Mouse (Mus musculus): ENCODE results near the gene Man2a1. TPM values are rescaled to one million over a fixed set of nuclear protein-coding genes. Genes with fewer than 3 reads are reported as not detected.

Gene Man2a1
- polyA plus RNA-seq, 1 experiment, result not detected

DNA sequence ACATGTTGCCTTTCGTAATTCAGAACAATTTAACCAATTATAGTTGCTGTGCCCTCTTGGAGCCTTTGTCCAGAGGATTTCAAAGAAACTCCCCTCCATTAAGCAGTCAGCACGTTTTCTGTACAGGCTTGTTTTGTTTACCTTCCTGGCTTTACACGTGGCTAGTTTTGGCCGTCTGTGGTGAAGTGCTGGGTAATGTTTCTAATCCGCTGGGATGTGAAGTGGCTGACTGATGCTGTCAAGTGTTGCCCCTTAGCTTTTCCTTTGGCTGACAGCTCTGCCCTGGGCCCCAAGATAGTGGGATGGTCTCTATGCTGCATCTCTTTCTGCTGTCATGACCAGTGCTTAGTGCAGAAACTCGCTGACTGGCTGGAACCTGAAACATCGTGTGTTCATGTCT lies 43.1 kb downstream of the Man2a1 start:
- no peak for TF ChIP-seq GATA1 (IDR thresholded peaks at IDR 0.05; ENCODE audit: low read length)

DNA sequence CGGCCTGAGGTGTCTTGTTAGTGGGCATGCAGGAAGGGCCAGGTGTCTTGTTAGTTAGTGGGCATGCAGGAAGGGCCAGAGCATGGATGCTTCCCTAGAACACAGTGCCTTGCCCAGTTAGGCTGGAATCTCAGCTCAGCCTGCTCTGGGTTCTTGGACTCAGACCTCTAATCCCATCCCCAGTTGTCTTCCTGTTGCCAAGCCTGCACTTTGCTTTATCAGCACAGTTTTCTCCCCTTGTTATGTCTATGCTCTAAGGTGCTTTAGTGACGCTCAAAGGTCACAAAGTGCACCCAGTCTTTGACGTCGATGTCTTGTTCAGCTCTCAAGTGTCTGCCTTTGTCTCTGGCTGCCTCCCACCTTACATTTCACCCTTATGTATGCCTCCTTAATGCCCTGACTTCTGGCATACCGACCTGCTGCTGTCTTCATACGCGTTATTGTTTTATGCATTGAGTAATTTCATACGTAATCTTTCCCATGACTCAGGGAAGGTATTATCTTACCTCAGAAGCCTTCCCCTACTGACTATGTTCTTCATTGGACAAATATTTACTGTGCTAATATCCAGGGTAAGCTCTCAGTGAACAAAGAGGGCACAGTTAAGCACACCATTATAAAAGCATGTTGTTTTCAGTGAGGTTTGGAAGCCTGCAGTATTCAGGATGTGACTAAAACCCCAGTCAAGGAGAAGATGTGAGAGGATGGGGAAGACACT lies 44.5 kb downstream of the Man2a1 start:
- TF ChIP-seq GATA1 (IDR thresholded peaks at IDR 0.05; ENCODE audit: low read length), result no peak

DNA sequence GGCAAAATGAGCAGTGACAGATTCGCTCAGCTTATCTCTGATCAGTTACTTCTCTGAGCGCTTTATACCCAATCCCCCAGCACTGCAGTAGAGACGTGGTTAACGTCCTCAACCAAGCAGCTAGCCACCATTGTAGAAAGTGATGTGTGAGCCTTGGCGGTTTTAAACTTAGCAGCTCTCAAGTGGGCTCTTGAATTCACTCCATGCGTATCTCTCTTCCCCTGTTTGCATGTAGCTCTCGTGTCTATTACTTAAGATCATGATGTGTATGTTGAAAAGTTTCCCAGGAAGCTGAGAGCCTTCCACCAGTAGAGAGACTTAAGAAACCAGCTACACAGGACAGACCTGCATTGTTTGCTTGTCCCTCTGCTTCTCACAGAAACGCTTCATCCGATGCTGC lies 46.9 kb downstream of the Man2a1 start:
- no peak for TF ChIP-seq GATA1 (IDR thresholded peaks at IDR 0.05; ENCODE audit: low read length)

DNA sequence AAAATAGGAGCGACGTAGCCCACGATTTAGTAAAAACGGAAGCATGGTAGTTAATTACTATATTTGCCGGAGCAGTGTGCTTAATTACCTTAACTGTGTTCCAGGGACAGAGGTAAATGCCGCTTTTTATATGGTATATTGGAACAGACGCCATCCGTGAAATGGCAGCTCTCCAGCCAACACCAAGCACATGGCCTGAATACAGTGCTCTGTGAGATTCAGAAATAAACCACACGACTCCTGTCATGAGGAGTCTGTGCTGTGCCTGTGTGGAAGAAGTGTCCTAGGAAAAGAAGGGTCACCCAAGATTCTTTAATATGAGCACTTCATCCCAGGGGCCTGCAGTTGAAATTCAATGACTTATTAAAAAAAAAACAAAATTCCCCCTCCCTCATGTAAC lies 50.2 kb downstream of the Man2a1 start:
- TF ChIP-seq GATA1 (IDR thresholded peaks at IDR 0.05; ENCODE audit: low read length), result no peak

DNA sequence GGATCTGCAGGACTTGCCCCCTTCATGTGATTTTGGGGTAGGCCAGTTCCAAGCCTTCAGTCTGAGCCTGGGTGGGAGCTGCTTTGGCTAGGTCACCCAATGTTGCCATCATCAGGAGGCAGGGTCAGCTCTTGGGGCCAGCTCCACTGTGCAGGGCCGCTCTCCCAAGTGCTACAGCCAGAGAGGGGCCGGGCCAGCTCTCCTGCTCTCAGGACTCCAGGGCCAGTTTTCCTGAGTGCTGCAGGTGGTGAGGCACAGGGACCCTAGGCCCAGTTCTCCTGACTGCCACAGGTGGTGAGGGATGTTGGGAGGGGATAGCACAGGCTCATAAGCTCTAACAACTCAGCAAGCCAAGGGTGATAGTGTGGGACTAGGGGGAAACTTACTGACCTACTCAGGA lies 53.1 kb downstream of the Man2a1 start:
- no peak for TF ChIP-seq GATA1 (IDR thresholded peaks at IDR 0.05; ENCODE audit: low read length)

DNA sequence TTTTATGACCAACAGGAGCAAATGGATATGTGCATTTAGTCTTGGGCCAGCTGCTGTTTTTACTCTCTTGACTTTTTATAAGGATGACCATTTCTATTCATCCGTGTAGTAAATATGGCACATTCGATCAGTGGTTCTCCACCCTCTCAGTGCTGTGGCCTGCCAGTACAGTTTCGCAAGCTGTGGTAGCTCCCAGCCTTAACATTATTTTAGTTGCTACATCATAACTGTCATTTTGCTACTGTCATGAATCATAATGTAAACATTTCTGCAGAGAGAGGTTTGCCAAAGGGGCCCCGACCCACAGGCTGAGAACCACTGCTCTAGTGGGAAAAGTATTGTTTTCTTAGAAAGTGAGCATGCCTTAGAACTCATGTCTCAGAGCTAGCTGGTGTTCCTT lies 59.1 kb downstream of the Man2a1 start:
- no peak for TF ChIP-seq GATA1 (IDR thresholded peaks at IDR 0.05; ENCODE audit: low read length)

DNA sequence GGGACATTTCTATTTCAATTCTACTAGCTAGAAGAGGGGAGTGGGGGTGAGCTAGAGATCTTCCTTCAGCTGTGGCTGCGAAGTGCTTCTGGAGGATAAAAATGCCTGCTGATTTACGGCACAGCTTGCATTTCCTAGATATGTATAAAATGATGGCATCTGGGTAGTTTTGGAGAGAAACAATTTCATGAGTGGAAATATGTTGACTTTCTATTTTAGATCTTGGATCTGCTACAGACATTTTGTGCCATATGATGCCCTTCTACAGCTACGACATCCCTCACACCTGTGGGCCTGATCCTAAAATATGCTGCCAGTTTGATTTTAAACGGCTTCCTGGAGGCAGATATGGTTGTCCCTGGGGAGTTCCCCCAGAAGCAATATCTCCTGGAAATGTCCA lies 66.0 kb downstream of the Man2a1 start:
- no peak for TF ChIP-seq GATA1 (IDR thresholded peaks at IDR 0.05; ENCODE audit: low read length)

DNA sequence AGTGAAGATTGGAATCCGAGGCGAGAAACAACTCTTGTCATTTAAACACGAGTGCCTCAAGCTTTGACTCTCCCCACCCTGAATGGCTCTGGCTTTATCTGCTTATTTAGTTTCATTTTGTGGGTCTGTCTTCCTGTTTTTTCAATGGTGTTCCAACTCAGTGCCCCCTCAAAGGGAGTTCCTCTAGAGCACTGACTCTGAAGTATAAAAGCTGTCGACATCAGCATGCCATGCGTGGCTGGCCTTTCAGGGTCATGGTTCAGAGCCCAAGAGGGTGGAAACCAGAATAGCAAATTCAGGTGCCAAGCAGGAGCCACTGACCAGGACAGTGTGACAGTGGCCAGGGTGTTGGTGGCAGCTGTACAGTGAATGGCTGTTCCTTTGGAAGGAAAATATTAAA lies 68.0 kb downstream of the Man2a1 start:
- TF ChIP-seq GATA1 (IDR thresholded peaks at IDR 0.05; ENCODE audit: low read length), result no peak

DNA sequence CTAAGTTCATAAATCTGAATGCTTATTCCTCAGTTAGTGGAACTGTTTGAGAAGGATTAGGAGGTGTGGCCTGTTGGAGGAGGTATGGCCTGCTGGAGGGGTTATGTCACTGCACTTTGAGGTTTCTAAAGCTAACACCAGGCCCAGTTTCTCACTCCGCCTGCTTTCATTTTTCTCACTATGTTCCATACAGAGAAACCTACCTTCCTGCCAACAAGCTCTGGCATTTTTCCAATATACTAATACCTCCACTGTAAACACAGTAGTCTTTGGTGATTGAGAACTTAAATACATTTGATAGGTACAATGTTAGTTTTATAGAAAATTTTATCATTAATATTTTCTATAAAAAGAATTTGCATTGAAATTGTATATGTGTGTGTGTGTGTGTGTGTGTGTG lies 73.9 kb downstream of the Man2a1 start:
- TF ChIP-seq GATA1 (IDR thresholded peaks at IDR 0.05; ENCODE audit: low read length), result no peak

DNA sequence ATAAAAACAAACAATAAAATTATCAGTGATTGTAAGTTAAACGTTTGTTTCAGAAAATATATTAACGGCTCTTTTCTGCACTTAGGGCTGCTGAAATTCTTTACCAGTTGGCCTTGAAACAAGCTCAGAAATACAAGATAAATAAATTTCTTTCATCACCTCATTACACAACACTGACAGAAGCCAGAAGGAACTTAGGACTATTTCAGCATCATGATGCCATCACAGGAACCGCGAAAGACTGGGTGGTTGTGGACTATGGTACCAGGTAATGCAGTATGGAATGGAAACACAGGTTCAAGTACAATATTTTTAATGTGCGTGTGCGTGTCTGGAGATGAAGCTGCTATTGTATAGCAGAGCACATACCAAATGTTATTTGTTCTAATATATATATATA lies 74.4 kb downstream of the Man2a1 start:
- no peak for TF ChIP-seq GATA1 (IDR thresholded peaks at IDR 0.05; ENCODE audit: low read length)

DNA sequence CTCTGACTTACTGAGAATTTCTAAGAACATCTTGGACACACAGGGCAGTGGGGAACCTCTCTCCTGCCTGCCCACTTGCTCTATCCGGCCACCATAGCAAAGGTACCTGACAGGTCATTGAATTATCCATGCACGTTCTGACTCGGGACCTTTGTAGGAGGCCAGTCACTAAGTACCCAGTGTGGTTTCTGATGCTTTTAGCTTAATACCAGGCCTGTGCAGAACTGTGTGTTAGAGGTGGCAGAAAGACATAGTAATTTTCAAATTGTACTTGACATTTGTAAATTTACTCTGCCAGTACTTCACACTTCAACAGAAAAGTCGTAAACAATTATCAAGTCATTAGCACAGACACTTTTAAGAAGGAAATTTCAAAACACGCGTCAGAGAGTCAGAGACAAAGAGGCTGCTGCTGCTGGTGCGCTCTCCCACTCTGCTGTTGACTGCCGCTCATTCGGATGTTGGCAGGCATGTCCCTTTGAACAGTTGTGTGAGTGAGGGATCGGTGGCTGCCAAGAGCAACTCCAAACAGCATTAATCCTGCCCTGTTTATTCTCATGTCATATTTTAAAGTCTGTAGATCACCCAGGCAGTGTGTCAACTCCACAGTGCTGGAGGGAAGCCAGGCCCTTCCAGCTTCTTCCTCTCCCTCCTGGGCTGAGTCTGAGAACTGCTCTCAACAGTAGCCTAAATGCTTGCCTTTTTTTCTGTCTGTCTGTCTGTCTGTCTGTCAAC lies 76.4 kb downstream of the Man2a1 start:
- TF ChIP-seq GATA1 (IDR thresholded peaks at IDR 0.05; ENCODE audit: low read length), result no peak

DNA sequence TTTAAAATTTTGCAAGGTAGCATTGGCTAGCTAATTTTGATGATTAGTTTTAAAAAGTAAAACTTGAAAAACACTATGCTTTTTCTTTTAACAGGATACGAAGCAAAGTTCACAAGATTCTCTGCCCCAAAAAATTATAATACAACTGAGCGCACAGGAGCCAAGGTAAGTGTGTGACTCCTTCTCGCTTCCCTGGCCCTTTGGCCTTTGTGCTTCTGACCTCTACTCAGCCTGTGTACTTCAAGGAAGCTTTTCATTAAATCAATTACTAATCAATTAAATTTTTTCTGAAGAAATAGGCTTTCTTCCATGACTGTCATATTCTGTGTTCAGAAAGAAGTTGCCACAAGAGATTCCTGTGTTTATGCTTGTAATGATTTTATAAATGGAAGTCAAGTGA lies 80.9 kb downstream of the Man2a1 start:
- no peak for TF ChIP-seq GATA1 (IDR thresholded peaks at IDR 0.05; ENCODE audit: low read length)

DNA sequence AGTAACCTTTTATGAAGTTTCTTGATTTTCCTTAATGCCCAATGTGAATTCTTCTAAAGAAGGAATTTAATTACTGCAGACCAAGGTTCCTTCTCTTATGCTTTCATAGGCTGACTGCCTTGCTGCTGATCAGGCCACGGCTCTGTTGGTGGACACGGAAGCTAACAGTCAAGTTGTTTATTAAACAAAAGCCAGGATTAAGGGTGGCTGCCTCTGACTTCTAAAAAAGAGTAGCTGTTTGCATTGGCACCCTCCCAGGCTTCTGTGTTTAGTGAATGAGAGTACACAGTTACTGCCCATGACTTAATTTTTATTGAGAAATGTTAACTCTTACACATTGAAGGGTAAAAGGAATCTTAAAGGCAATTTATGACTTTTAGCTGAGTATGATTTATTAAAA lies 81.4 kb downstream of the Man2a1 start:
- TF ChIP-seq GATA1 (IDR thresholded peaks at IDR 0.05; ENCODE audit: low read length), result no peak

DNA sequence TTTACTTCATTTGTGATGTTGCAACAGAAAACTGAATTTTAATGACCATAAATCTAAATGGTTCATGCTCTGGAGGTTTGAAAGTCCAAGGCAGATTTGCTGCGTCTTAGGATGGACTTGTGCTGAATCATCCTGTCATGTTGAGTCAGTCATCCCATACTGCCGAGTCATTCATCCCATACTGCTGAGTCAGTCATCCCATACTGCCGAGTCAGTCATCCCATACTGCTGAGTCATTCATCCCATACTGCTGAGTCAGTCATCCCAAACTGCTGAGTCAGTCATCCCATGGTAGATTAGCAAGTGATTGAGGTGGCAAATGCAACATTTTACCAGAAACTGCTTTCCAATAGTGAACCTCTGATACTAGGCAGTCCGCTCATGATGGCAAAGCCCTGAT lies 83.6 kb downstream of the Man2a1 start:
- no peak for TF ChIP-seq GATA1 (IDR thresholded peaks at IDR 0.05; ENCODE audit: low read length)

DNA sequence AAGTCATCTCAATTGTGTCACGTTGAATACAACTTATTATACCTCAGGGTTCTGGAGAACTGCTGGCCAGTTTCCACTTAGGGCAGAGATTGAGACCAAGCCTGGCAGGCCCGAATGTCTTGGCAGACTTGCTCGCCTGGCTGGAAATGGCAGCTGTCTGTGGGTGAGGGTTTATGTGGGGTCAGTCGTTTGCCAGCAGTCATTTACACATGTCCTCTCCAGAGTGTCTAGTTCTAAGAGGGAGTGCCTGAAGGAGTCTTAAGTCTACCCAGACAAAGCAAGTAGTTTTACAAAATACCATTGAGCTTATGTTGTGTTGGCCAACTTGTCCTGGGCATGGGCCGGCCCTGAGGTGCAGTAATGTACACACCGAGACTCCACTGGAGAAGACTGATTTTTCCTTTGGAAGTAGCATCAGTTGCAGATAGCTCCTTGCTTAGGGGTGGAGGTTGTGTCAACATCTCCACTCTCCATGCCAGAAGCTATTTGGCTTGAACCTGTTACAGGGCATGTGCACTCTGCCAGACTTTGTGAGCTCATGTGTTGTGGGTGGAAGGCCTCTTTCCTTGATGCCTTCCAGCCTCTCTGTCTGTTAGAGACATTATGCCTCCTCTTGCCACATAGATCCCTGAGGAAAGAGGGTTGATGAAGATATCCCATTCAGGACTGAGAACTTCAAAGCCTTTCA lies 84.8 kb downstream of the Man2a1 start:
- TF ChIP-seq GATA1 (IDR thresholded peaks at IDR 0.05; ENCODE audit: low read length), result no peak

DNA sequence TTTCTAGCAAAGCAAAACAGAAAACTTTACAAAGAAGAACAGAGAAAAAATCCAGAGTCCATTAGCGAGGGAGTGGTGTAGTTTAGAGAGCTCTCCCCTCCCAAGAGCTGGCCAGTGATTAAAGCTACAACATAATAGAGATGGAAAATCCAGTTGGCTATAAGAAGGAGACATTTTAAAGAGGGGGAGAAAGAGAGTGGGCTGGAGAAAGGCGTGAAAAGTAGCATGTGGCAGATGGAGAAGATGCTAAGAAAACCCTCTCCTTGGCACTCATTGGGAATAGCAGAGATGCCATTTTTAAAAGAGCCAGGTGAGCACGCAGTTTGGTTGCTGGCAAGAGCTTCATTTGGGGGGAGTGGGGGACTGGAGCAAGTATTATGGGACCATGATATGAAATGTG lies 89.1 kb downstream of the Man2a1 start:
- TF ChIP-seq GATA1 (IDR thresholded peaks at IDR 0.05; ENCODE audit: low read length), result no peak
